Mouse (Mus musculus) monocyte, adult 5-6 weeks (primary cell): Measurements from ENCODE around the gene Plch2. TPM values are rescaled to one million over a fixed set of nuclear protein-coding genes. Genes with fewer than 3 reads are reported as not detected.

Experiments
- ATAC-seq: fragments of 153-309, 156-312 bp; replicated peaks from 2 replicates; pipeline ENCODE4 v1.8.0; 2017; ENCODE audit warnings: mild to moderate bottlenecking; ENCODE audit not compliant: low TSS enrichment, insufficient number of reproducible peaks, severe bottlenecking, poor library complexity, low FRiP score
- total RNA-seq: library from RNA; stranded (forward); fragments of 200-1000, 200-491, 200-594 nt; gene quantifications from 3 replicates; pipeline ENCODE4 v1.2.3, GENCODE M21; 2017

Gene Plch2
- total RNA-seq, 1 experiment from 2014 or later = not detected

GRCm38 (mm10) chr4:155076677-155077076 lies 20.1 kb upstream of the Plch2 start:
- no peak for ATAC-seq

- no peak for ATAC-seq
These were observed 19.2 kb upstream of the Plch2 start for GRCm38 (mm10) chr4:155075813-155076212.

- ATAC-seq = no peak
These were observed 18.6 kb upstream of the Plch2 start for GRCm38 (mm10) chr4:155075137-155075536.

- no peak for ATAC-seq
These were observed 17.8 kb upstream of the Plch2 start for GRCm38 (mm10) chr4:155074418-155074817.

- no peak for ATAC-seq
These were observed 14.3 kb upstream of the Plch2 start for GRCm38 (mm10) chr4:155070921-155071320.

GRCm38 (mm10) chr4:155070199-155070598 lies 13.6 kb upstream of the Plch2 start:
- no peak for ATAC-seq

GRCm38 (mm10) chr4:155069191-155069590 lies 12.6 kb upstream of the Plch2 start:
- ATAC-seq = no peak

GRCm38 (mm10) chr4:155068357-155068972 lies 11.9 kb upstream of the Plch2 start:
- no peak for ATAC-seq

- ATAC-seq = peak; percentile 90
These were observed 10.4 kb upstream of the Plch2 start, which contains the start of gene Pex10 for GRCm38 (mm10) chr4:155066834-155067522. Gene Pex10, plus strand, starts transcription at chr4:155067016.

- ATAC-seq = peak; percentile 29; the same call in 1 of the 2 replicates
These were observed 9.6 kb upstream of the Plch2 start for GRCm38 (mm10) chr4:155065970-155066833.

GRCm38 (mm10) chr4:155064474-155064873 lies 7.9 kb upstream of the Plch2 start:
- ATAC-seq = no peak

- ATAC-seq = no peak
These were observed 7.3 kb upstream of the Plch2 start for GRCm38 (mm10) chr4:155063895-155064294.

GRCm38 (mm10) chr4:155058325-155058724 lies 1.7 kb upstream of the Plch2 start:
- no peak for ATAC-seq

- ATAC-seq = no peak
These were observed 6.5 kb downstream of the Plch2 start for GRCm38 (mm10) chr4:155050116-155050515.

- no peak for ATAC-seq
These were observed 9.9 kb downstream of the Plch2 start for GRCm38 (mm10) chr4:155046636-155047035.

GRCm38 (mm10) chr4:155043289-155043625 lies 13.3 kb downstream of the Plch2 start:
- no peak for ATAC-seq

GRCm38 (mm10) chr4:155042606-155043288 lies 13.8 kb downstream of the Plch2 start:
- no peak for ATAC-seq

GRCm38 (mm10) chr4:155040696-155041095 lies 15.9 kb downstream of the Plch2 start:
- ATAC-seq = no peak

- ATAC-seq = no peak
These were observed 16.4 kb downstream of the Plch2 start for GRCm38 (mm10) chr4:155040197-155040596.
